Mouse (Mus musculus): ENCODE results near the gene Psmc3.

GRCm38 (mm10) chr2:91113852-91114251, 60.0 kb downstream of the Psmc3 start:
- TF ChIP-seq POLR2A (IDR thresholded peaks at IDR 0.05; ENCODE audit: borderline replicate concordance, low read depth, low read length) (no peak), CTCF (IDR thresholded peaks at IDR 0.05; ENCODE audit: low read depth, low read length) (no peak)
